Mouse (Mus musculus) liver, postnatal 0 days (tissue): ENCODE measurements around the gene Gp9.

Experiments
- CTCF ChIP-seq: sonication (generic); IDR thresholded peaks from 2 replicates; pipeline ENCODE4 v1.5.1; 2016; ENCODE audit warnings: antibody characterized with exemption, low read depth
- EP300 ChIP-seq: IDR thresholded peaks from 2 replicates; pipeline ENCODE4 v1.6.1; 2016; ENCODE audit warnings: antibody characterized with exemption, low read depth, mild to moderate bottlenecking

- TF ChIP-seq EP300 (no peak), CTCF (no peak)
Observed at GRCm38 (mm10) chr6:87786621-87787020, 8.7 kb downstream of the Gp9 start.
